Mouse (Mus musculus): ENCODE results near the gene Bet1l.

The Bet1l gene

GRCm38 (mm10) chr7:140856785-140857549 lies 410 bp downstream of the Bet1l start, which contains the start of gene Ric8a:
TSS of gene Ric8a (plus strand) at chr7:140856957.
- DNase-seq, result peak; percentile 90

GRCm38 (mm10) chr7:140855860-140856784 lies 1.3 kb downstream of the Bet1l start, which contains the start of gene Gm45785:
TSS of gene Gm45785 (minus strand) at chr7:140856331.
- DNase-seq, result peak; percentile 94

GRCm38 (mm10) chr7:140855181-140855580 lies 2.2 kb downstream of the Bet1l start:
- DNase-seq, result no peak

- DNase-seq, result no peak
These were observed 2.9 kb downstream of the Bet1l start for GRCm38 (mm10) chr7:140854483-140854882.

GRCm38 (mm10) chr7:140853386-140853785 lies 4.0 kb downstream of the Bet1l start:
- peak; percentile 73 for DNase-seq

- no peak for DNase-seq
These were observed 5.5 kb downstream of the Bet1l start for GRCm38 (mm10) chr7:140851916-140852315.

- DNase-seq, result no peak
These were observed 8.8 kb downstream of the Bet1l start for GRCm38 (mm10) chr7:140848591-140848990.

GRCm38 (mm10) chr7:140847755-140848580 lies 9.4 kb downstream of the Bet1l start, which contains the start of gene Odf3:
TSS of gene Odf3 (plus strand) at chr7:140847805.
- peak; percentile 53 for DNase-seq

GRCm38 (mm10) chr7:140846676-140847075 lies 10.7 kb downstream of the Bet1l start:
- no peak for DNase-seq

- no peak for DNase-seq
These were observed 11.7 kb downstream of the Bet1l start for GRCm38 (mm10) chr7:140845683-140846082.

- DNase-seq, result peak; percentile 72
These were observed 12.3 kb downstream of the Bet1l start, which contains the start of gene Scgb1c1 for GRCm38 (mm10) chr7:140844905-140845665. TSS of gene Scgb1c1 (plus strand) at chr7:140845547.

- no peak for DNase-seq
These were observed 13.6 kb downstream of the Bet1l start for GRCm38 (mm10) chr7:140843806-140844205.

GRCm38 (mm10) chr7:140840750-140841735 lies 16.3 kb downstream of the Bet1l start:
- no peak for DNase-seq

- DNase-seq, result no peak
These were observed 17.8 kb downstream of the Bet1l start for GRCm38 (mm10) chr7:140839556-140839955.

GRCm38 (mm10) chr7:140836243-140837115 lies 20.9 kb downstream of the Bet1l start:
- no peak for DNase-seq

- no peak for DNase-seq
These were observed 21.7 kb downstream of the Bet1l start for GRCm38 (mm10) chr7:140835758-140836087.

GRCm38 (mm10) chr7:140834968-140835757 lies 22.2 kb downstream of the Bet1l start, which contains the start of gene Urah:
TSS of gene Urah (plus strand) at chr7:140835018.
- DNase-seq, result peak; percentile 68

GRCm38 (mm10) chr7:140833341-140833740 lies 24.0 kb downstream of the Bet1l start:
- DNase-seq, result no peak

GRCm38 (mm10) chr7:140831447-140831846 lies 25.9 kb downstream of the Bet1l start:
- no peak for DNase-seq
